Mouse (Mus musculus): ENCODE measurements around the gene Gclm. TPM values are rescaled to one million over a fixed set of nuclear protein-coding genes. Genes with fewer than 3 reads are reported as not detected.

The Gclm gene
- total and polyA plus RNA-seq, 2 experiments from 2014 or later, result 36.1 to 47.3 TPM

DNA sequence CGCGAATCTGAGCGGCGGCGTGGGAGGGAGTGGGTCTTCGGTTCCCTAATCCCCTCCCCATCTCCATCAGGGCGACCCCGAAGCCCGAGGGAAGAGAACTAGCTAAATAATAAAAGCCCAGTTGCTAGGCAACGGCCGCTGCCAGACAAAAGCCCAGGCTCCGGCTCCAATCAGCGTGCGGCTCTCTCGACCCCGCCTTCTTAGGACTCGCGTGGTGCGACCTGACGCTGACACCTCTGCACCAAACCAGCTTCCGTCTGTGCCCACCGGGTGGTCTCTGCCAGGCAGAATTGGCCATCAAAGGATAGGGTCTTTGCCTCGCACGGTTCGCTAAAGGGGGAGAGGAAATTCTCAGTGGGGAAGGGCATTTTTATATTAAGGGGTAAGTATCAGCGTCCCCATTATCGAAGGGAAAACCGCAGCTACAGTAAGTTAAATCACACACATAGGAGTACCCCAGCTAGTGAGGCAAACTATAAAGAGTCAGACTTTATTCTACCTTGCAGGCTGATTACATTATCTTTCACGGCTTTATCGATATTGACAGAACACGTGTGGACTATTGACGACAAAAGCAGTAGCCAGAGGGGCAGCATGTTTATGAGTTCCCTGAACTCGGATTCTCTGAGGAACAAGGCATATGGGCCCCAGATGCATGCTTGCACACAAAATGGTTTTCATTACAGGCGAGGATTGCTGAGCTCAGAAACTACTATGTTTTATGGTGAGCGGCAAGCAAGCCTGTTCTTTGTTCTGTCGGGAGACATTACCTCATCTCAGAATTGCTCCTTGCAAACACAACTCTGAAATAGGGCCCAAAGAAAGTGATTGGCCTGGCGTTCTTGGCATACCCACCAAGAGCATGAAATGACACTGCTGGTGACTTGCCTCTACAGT lies 48.8 kb downstream of the Gclm start, which contains the start of gene Bcar3:
Gene Bcar3 (plus strand): TSS at position 183 of the 897 bp plus-strand sequence.
- TF ChIP-seq EP300 (IDR thresholded peaks at IDR 0.05; ENCODE audit: low read depth) (no peak), CTCF (IDR thresholded peaks at IDR 0.05; ENCODE audit: low read depth) (no peak)
- WGBS, result 11% methylated on average over 37 of the region's 37 CpGs

DNA sequence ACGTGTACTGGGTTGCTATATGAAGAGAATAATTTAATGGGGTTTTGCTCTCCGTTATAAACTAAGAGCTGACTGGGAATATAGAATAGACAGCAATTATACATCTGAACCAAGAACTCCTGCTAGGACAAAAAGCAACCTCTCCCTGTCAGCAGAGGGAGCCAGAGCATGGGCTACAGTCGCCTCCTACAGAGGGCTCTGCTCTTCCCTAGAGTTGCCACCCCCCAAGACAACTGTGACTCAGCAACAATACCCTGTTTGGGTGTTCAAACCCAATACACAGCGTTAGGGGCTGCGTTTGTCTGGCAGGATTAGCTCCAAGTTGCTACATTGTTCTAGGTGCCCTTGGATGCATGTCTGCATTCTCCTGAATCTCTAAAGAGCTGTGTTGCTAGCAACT lies 50.2 kb downstream of the Gclm start:
- TF ChIP-seq EP300 (IDR thresholded peaks at IDR 0.05; ENCODE audit: low read depth), result no peak
- TF ChIP-seq CTCF (IDR thresholded peaks at IDR 0.05; ENCODE audit: low read depth), result peak; percentile 78
- no peak overlapping the region for H3K27ac ChIP-seq (ENCODE audit: low read depth)
- no peak for ATAC-seq (ENCODE audit: insufficient read depth, low read depth)
- no peaks in the 10 kb centered on the region for H3K9me3 ChIP-seq (replicated peaks; ENCODE audit: control insufficient read depth, low read length)
- DNase-seq (ENCODE audit: low spot score), result peak; percentile 81
- no peaks in the 10 kb centered on the region for H3K36me3 ChIP-seq (replicated peaks; ENCODE audit: control insufficient read depth, insufficient read depth, low read length)
- no peak overlapping the region for H3K4me3 ChIP-seq (ENCODE audit: low read depth, low read length)
- peaks cover 7% of the 10 kb centered on the region; the same call in 1 of the 2 replicates for H3K4me1 ChIP-seq (ENCODE audit: control insufficient read depth, insufficient read depth)
- H3K9ac ChIP-seq (replicated peaks; ENCODE audit: low read depth, low read length), result no peak overlapping the region
- 16% methylated on average over 5 of the region's 5 CpGs for WGBS
- no peaks in the 10 kb centered on the region for H3K27me3 ChIP-seq (ENCODE audit: control insufficient read depth, insufficient read depth, low read length)
- H3K4me2 ChIP-seq (ENCODE audit: low read depth, low read length), result no peak overlapping the region

More for the DNA sequence above, 48.8 kb downstream of the Gclm start, which contains the start of gene Bcar3:
- Histone ChIP-seq H3K27ac (ENCODE audit: low read depth) (peak within 1 kb of the TSS; percentile 97), H3K36me3 (replicated peaks; ENCODE audit: control insufficient read depth, insufficient read depth, low read length) (no peaks in the 10 kb centered on the region), H3K4me1 (ENCODE audit: control insufficient read depth, insufficient read depth) (peaks cover 7% of the 10 kb centered on the region; the same call in 1 of the 2 replicates), H3K4me3 (ENCODE audit: low read depth, low read length) (peak within 1 kb of the TSS; percentile 92), H3K4me2 (ENCODE audit: low read depth, low read length) (peak within 1 kb of the TSS; percentile 86), H3K9me3 (replicated peaks; ENCODE audit: control insufficient read depth, low read length) (no peaks in the 10 kb centered on the region), H3K9ac (replicated peaks; ENCODE audit: low read depth, low read length) (peak within 1 kb of the TSS; percentile 90), H3K27me3 (ENCODE audit: control insufficient read depth, insufficient read depth, low read length) (no peaks in the 10 kb centered on the region)
- DNase-seq (ENCODE audit: low spot score) (peak; percentile 90), ATAC-seq (ENCODE audit: insufficient read depth, low read depth) (peak; percentile 64)

- H3K9ac ChIP-seq (replicated peaks; ENCODE audit: low read depth, low read length), result no peak overlapping the region
- WGBS, result 41% methylated on average over 5 of the region's 5 CpGs
- no peaks in the 10 kb centered on the region for H3K36me3 ChIP-seq (replicated peaks; ENCODE audit: control insufficient read depth, insufficient read depth, low read length)
- no peak overlapping the region for H3K4me2 ChIP-seq (ENCODE audit: low read depth, low read length)
- no peak overlapping the region for H3K27ac ChIP-seq (ENCODE audit: low read depth)
- H3K9me3 ChIP-seq (replicated peaks; ENCODE audit: control insufficient read depth, low read length), result no peaks in the 10 kb centered on the region
- H3K4me3 ChIP-seq (ENCODE audit: low read depth, low read length), result no peak overlapping the region
- DNase-seq (ENCODE audit: low spot score) (no peak), ATAC-seq (ENCODE audit: insufficient read depth, low read depth) (no peak)
- TF ChIP-seq EP300 (IDR thresholded peaks at IDR 0.05; ENCODE audit: low read depth) (no peak), CTCF (IDR thresholded peaks at IDR 0.05; ENCODE audit: low read depth) (no peak)
- peaks cover 7% of the 10 kb centered on the region; the same call in 1 of the 2 replicates for H3K4me1 ChIP-seq (ENCODE audit: control insufficient read depth, insufficient read depth)
- no peaks in the 10 kb centered on the region for H3K27me3 ChIP-seq (ENCODE audit: control insufficient read depth, insufficient read depth, low read length)
These were observed 51.6 kb downstream of the Gclm start for GRCm38 (mm10) chr3:122296979-122297378.

DNA sequence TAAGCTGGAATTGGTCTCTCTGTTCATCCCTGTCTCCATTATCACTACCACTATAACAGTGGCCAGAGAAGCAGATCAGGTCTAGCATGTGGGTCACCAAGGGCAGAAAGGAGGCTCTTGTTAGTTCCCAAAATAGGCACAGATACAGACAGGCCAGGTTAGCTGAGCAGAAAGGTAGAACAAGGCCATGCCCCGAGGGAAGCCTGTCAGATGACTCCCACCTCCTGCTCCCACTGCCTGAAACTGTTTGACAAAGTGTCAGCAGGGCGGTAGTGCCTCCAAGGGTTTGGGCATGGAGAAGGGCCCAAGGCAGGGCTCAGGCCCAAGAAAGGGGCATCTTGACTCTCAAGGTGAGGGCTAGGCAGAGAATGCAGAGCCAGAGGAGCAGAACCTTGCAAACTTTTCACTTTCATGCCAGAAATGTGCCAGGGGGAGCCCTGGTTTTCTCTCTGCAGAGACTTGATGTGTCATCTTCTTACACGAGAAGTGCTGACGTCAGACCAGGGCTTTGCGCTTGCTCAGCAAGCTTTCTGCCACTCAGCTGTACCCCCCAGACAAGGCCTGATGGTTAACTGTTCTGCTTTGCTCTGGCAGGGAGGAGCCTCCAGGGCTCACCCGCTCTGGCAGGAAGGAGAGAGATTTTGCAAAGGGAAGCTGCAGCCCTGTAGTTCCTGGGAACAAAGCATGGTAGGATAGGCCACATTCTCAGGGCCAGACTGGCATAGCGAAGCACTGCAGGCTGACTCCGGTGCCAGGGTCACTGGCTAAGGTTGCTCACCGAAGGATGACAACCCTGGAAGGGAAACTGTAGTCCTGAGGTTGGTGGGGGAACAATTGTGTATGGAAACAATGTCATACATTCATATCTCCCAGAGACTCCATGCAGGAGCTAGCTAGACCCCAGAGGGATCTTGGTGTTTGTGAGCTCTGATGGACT lies 55.9 kb downstream of the Gclm start:
- Histone ChIP-seq H3K4me1 (ENCODE audit: control insufficient read depth, insufficient read depth) (0 out of 2 replicates have a peak, but pooled peaks cover 4% of the 10 kb centered on the region), H3K36me3 (replicated peaks; ENCODE audit: control insufficient read depth, insufficient read depth, low read length) (no peaks in the 10 kb centered on the region), H3K9me3 (replicated peaks; ENCODE audit: control insufficient read depth, low read length) (no peaks in the 10 kb centered on the region), H3K9ac (replicated peaks; ENCODE audit: low read depth, low read length) (no peak overlapping the region), H3K4me2 (ENCODE audit: low read depth, low read length) (no peak overlapping the region), H3K27ac (ENCODE audit: low read depth) (no peak overlapping the region), H3K27me3 (ENCODE audit: control insufficient read depth, insufficient read depth, low read length) (no peaks in the 10 kb centered on the region), H3K4me3 (ENCODE audit: low read depth, low read length) (no peak overlapping the region)
- ATAC-seq (ENCODE audit: insufficient read depth, low read depth) (no peak), DNase-seq (ENCODE audit: low spot score) (no peak)
- 53% methylated on average over 9 of the region's 9 CpGs for WGBS
- TF ChIP-seq CTCF (IDR thresholded peaks at IDR 0.05; ENCODE audit: low read depth) (no peak), EP300 (IDR thresholded peaks at IDR 0.05; ENCODE audit: low read depth) (no peak)

- ATAC-seq (ENCODE audit: insufficient read depth, low read depth), result no peak
- DNase-seq (ENCODE audit: low spot score), result no peak
- H3K9ac ChIP-seq (replicated peaks; ENCODE audit: low read depth, low read length), result no peak overlapping the region
- 0 out of 2 replicates have a peak, but pooled peaks cover 4% of the 10 kb centered on the region for H3K4me1 ChIP-seq (ENCODE audit: control insufficient read depth, insufficient read depth)
- H3K27me3 ChIP-seq (ENCODE audit: control insufficient read depth, insufficient read depth, low read length), result peaks cover 14% of the 10 kb centered on the region
- no peak overlapping the region for H3K27ac ChIP-seq (ENCODE audit: low read depth)
- 85% methylated on average over 4 of the region's 4 CpGs for WGBS
- H3K4me3 ChIP-seq (ENCODE audit: low read depth, low read length), result no peak overlapping the region
- H3K36me3 ChIP-seq (replicated peaks; ENCODE audit: control insufficient read depth, insufficient read depth, low read length), result no peaks in the 10 kb centered on the region
- H3K4me2 ChIP-seq (ENCODE audit: low read depth, low read length), result no peak overlapping the region
- no peak for TF ChIP-seq EP300 (IDR thresholded peaks at IDR 0.05; ENCODE audit: low read depth)
- no peak for TF ChIP-seq CTCF (IDR thresholded peaks at IDR 0.05; ENCODE audit: low read depth)
- H3K9me3 ChIP-seq (replicated peaks; ENCODE audit: control insufficient read depth, low read length), result no peaks in the 10 kb centered on the region
These were observed 59.2 kb downstream of the Gclm start for GRCm38 (mm10) chr3:122304560-122304959.

All from heart, postnatal 0 days (tissue).